Mouse (Mus musculus) kidney, postnatal 0 days (tissue): Measurements from ENCODE around the gene Arnt2. TPM values are rescaled to one million over a fixed set of nuclear protein-coding genes. Genes with fewer than 3 reads are reported as not detected.

Experiments
- ATAC-seq: fragments of 200-750 bp; cut with Nextera tagmentation; replicated peaks from 2 replicates; pipeline ENCODE4 v1.8.0; 2017; ENCODE audit warnings: low read depth, moderate number of reproducible peaks, moderate TSS enrichment, moderate library complexity; ENCODE audit not compliant: low FRiP score
- DNase-seq: peaks from one replicate; pipeline ENCODE4 v3.0.0-alpha.2; 2016; ENCODE audit warnings: low spot score
- H3K27ac ChIP-seq: fragments of 300-500 bp; sonication (generic); 2 replicates; pipeline ENCODE4 v1.5.1; 2014; ENCODE audit warnings: mild to moderate bottlenecking
- H3K27me3 ChIP-seq: fragments of 300-500 bp; sonication (generic); 2 replicates; pipeline ENCODE4 v1.6.1; 2014; ENCODE audit warnings: low read length, mixed read lengths; ENCODE audit not compliant: insufficient read depth
- H3K36me3 ChIP-seq: fragments of 300-500 bp; sonication (generic); 2 replicates; pipeline ENCODE4 v1.6.1; 2014; ENCODE audit warnings: low read length, mixed read lengths; ENCODE audit not compliant: insufficient read depth
- H3K4me1 ChIP-seq: fragments of 300-500 bp; sonication (generic); replicated peaks from 2 replicates; pipeline ENCODE4 v1.6.1; 2014; ENCODE audit warnings: antibody characterized with exemption, low read length, mixed read lengths; ENCODE audit not compliant: insufficient read depth
- H3K4me2 ChIP-seq: fragments of 300-500 bp; sonication (generic); 2 replicates; pipeline ENCODE4 v1.6.1; 2014; ENCODE audit warnings: mild to moderate bottlenecking, low read length, moderate library complexity, mixed read lengths
- H3K4me3 ChIP-seq: fragments of 300-500 bp; sonication (generic); replicated peaks from 2 replicates; pipeline ENCODE4 v1.5.1; 2014; ENCODE audit warnings: low read depth, low read length
- H3K9ac ChIP-seq: fragments of 300-500 bp; sonication (generic); 2 replicates; pipeline ENCODE4 v1.6.1; 2014; ENCODE audit warnings: low read depth, low read length
- H3K9me3 ChIP-seq: fragments of 300-500 bp; sonication (generic); replicated peaks from 2 replicates; pipeline ENCODE4 v1.6.1; 2016; ENCODE audit warnings: low read length, inconsistent platforms, mixed read lengths
- CTCF ChIP-seq: IDR thresholded peaks from 2 replicates; pipeline ENCODE4 v1.5.1; 2016; ENCODE audit warnings: antibody characterized with exemption, low read depth, mild to moderate bottlenecking, moderate library complexity
- WGBS: fragments of 180-500 bp; shearing (Covaris S2); extraction: QIAGEN DNeasy Blood & Tissue Kit; methylation state at CpG from one replicate; pipeline ENCODE4 v1.1.7; 2014; 5-methylcytosine and 5-hydroxymethylcytosine counted together
- polyA plus RNA-seq: library from polyadenylated mRNA; unstranded; fragments of >200 nt; fragmentation: Nextera tagmentation; extraction: Ambion mirVana; gene quantifications from 2 replicates; pipeline ENCODE4 v1.2.1, GENCODE M21; 2015

The Arnt2 gene
- polyA plus RNA-seq, 1 experiment from 2014 or later: 8.4 TPM

GRCm38 (mm10) chr7:84372871-84373270 is 37.1 kb downstream of the Arnt2 start:
- H3K36me3 ChIP-seq: no peaks in the 10 kb centered on the region
- DNase-seq (no peak), ATAC-seq (no peak)
- no peak overlapping the region for H3K4me3 ChIP-seq
- WGBS: 92% methylated on average over 1 of the region's 1 CpGs
- TF ChIP-seq CTCF: no peak
- H3K4me1 ChIP-seq: no peaks in the 10 kb centered on the region; the same call in 1 of the 2 replicates
- no peaks in the 10 kb centered on the region for H3K27me3 ChIP-seq
- H3K9ac ChIP-seq: no peak overlapping the region
- H3K9me3 ChIP-seq: no peaks in the 10 kb centered on the region
- no peak overlapping the region for H3K4me2 ChIP-seq
- H3K27ac ChIP-seq: no peak overlapping the region

- no peak overlapping the region for H3K9ac ChIP-seq
- WGBS: 48% methylated on average over 7 of the region's 7 CpGs
- no peaks in the 10 kb centered on the region for H3K27me3 ChIP-seq
- H3K36me3 ChIP-seq: no peaks in the 10 kb centered on the region
- no peak overlapping the region for H3K4me3 ChIP-seq
- no peak for DNase-seq
- no peaks in the 10 kb centered on the region for H3K9me3 ChIP-seq
- H3K4me1 ChIP-seq: no peaks in the 10 kb centered on the region; the same call in 1 of the 2 replicates
- TF ChIP-seq CTCF: no peak
- H3K4me2 ChIP-seq: no peak overlapping the region
- ATAC-seq: no peak
- H3K27ac ChIP-seq: no peak overlapping the region
These were observed 37.7 kb downstream of the Arnt2 start for GRCm38 (mm10) chr7:84372280-84372679.

- no peak for TF ChIP-seq CTCF
- no peaks in the 10 kb centered on the region for H3K9me3 ChIP-seq
These were observed 38.9 kb downstream of the Arnt2 start for GRCm38 (mm10) chr7:84370911-84371592.

GRCm38 (mm10) chr7:84366251-84366650 is 43.7 kb downstream of the Arnt2 start:
- DNase-seq (no peak), ATAC-seq (no peak)
- Histone ChIP-seq H3K27ac (no peak overlapping the region), H3K4me1 (no peaks in the 10 kb centered on the region), H3K9me3 (no peaks in the 10 kb centered on the region), H3K27me3 (no peaks in the 10 kb centered on the region), H3K36me3 (no peaks in the 10 kb centered on the region), H3K9ac (no peak overlapping the region), H3K4me2 (no peak overlapping the region), H3K4me3 (no peak overlapping the region)
- TF ChIP-seq CTCF: no peak
- 59% methylated on average over 4 of the region's 4 CpGs for WGBS

More at GRCm38 (mm10) chr7:84370911-84371592, 38.9 kb downstream of the Arnt2 start:
- WGBS: 89% methylated on average over 6 of the region's 6 CpGs
- no peaks in the 10 kb centered on the region; the same call in 1 of the 2 replicates for H3K4me1 ChIP-seq
- H3K9ac ChIP-seq: no peak overlapping the region
- ATAC-seq (no peak), DNase-seq (no peak)
- no peak overlapping the region for H3K4me2 ChIP-seq
- H3K36me3 ChIP-seq: no peaks in the 10 kb centered on the region
- H3K4me3 ChIP-seq: no peak overlapping the region
- no peaks in the 10 kb centered on the region for H3K27me3 ChIP-seq
- H3K27ac ChIP-seq: no peak overlapping the region

GRCm38 (mm10) chr7:84362711-84363110 is 47.3 kb downstream of the Arnt2 start:
- TF ChIP-seq CTCF: no peak
- ATAC-seq: no peak
- no peaks in the 10 kb centered on the region for H3K9me3 ChIP-seq
- H3K4me1 ChIP-seq: no peaks in the 10 kb centered on the region
- H3K36me3 ChIP-seq: no peaks in the 10 kb centered on the region
- H3K27ac ChIP-seq: no peak overlapping the region
- H3K4me2 ChIP-seq: no peak overlapping the region
- H3K9ac ChIP-seq: no peak overlapping the region
- no peaks in the 10 kb centered on the region for H3K27me3 ChIP-seq
- H3K4me3 ChIP-seq: no peak overlapping the region
- WGBS: 39% methylated on average over 2 of the region's 2 CpGs
- no peak for DNase-seq

GRCm38 (mm10) chr7:84361086-84361684 is 48.8 kb downstream of the Arnt2 start:
- TF ChIP-seq CTCF: no peak

More at GRCm38 (mm10) chr7:84361086-84361684, 48.8 kb downstream of the Arnt2 start:
- WGBS: 72% methylated on average over 10 of the region's 10 CpGs
- Histone ChIP-seq H3K4me3 (no peak overlapping the region), H3K9ac (no peak overlapping the region), H3K4me1 (no peaks in the 10 kb centered on the region), H3K9me3 (no peaks in the 10 kb centered on the region), H3K4me2 (no peak overlapping the region), H3K27ac (peak overlapping the region; percentile 47; the same call in 1 of the 2 replicates), H3K27me3 (no peaks in the 10 kb centered on the region), H3K36me3 (no peaks in the 10 kb centered on the region)
- DNase-seq: no peak
- no peak; the same call in 1 of the 2 replicates for ATAC-seq
